Mouse (Mus musculus): ENCODE results near the gene Rbfox3. TPM values are rescaled to one million over a fixed set of nuclear protein-coding genes. Genes with fewer than 3 reads are reported as not detected.
A peak's percentile ranks its signal among the peaks of the same experiment; 100 is the strongest.

Gene Rbfox3
- polyA plus RNA-seq, 1 experiment from 2014 or later, result 0.76 TPM

- Histone ChIP-seq H3K27me3 (ENCODE audit: control insufficient read depth, insufficient read depth, low read length) (no peaks in the 10 kb centered on the region), H3K36me3 (ENCODE audit: control insufficient read depth, insufficient read depth, low read length) (no peaks in the 10 kb centered on the region), H3K9me3 (ENCODE audit: control insufficient read depth, low read length) (no peaks in the 10 kb centered on the region), H3K4me2 (replicated peaks; ENCODE audit: low read depth) (no peak overlapping the region), H3K27ac (replicated peaks) (no peak overlapping the region), H3K9ac (ENCODE audit: low read length) (no peak overlapping the region), H3K4me3 (ENCODE audit: low read depth, low read length) (no peak overlapping the region), H3K4me1 (replicated peaks; ENCODE audit: control insufficient read depth, insufficient read depth) (no peaks in the 10 kb centered on the region)
- no peak for TF ChIP-seq EP300 (optimal IDR thresholded peaks at IDR 0.05)
- TF ChIP-seq CTCF (IDR thresholded peaks at IDR 0.05; ENCODE audit: low read depth), result no peak
- no peak for ATAC-seq (ENCODE audit: low FRiP score, low TSS enrichment)
- 4% methylated on average over 16 of the region's 16 CpGs for WGBS
- DNase-seq (ENCODE audit: low spot score), result peak; percentile 40
These were observed 226.0 kb downstream of the Rbfox3 start for GRCm38 (mm10) chr11:118685397-118685796.

GRCm38 (mm10) chr11:118684665-118685064, 226.7 kb downstream of the Rbfox3 start:
- 70% methylated on average over 4 of the region's 4 CpGs for WGBS
- TF ChIP-seq EP300 (optimal IDR thresholded peaks at IDR 0.05) (no peak), CTCF (IDR thresholded peaks at IDR 0.05; ENCODE audit: low read depth) (no peak)

GRCm38 (mm10) chr11:118680699-118681098, 230.7 kb downstream of the Rbfox3 start:
- WGBS, result 81% methylated on average over 10 of the region's 10 CpGs
- Histone ChIP-seq H3K9ac (ENCODE audit: low read length) (no peak overlapping the region), H3K27ac (replicated peaks) (no peak overlapping the region)

More at GRCm38 (mm10) chr11:118684665-118685064, 226.7 kb downstream of the Rbfox3 start:
- Histone ChIP-seq H3K4me3 (ENCODE audit: low read depth, low read length) (no peak overlapping the region), H3K36me3 (ENCODE audit: control insufficient read depth, insufficient read depth, low read length) (no peaks in the 10 kb centered on the region), H3K9me3 (ENCODE audit: control insufficient read depth, low read length) (no peaks in the 10 kb centered on the region), H3K27ac (replicated peaks) (no peak overlapping the region), H3K27me3 (ENCODE audit: control insufficient read depth, insufficient read depth, low read length) (no peaks in the 10 kb centered on the region), H3K4me2 (replicated peaks; ENCODE audit: low read depth) (no peak overlapping the region), H3K9ac (ENCODE audit: low read length) (no peak overlapping the region), H3K4me1 (replicated peaks; ENCODE audit: control insufficient read depth, insufficient read depth) (no peaks in the 10 kb centered on the region)
- DNase-seq (ENCODE audit: low spot score) (no peak), ATAC-seq (ENCODE audit: low FRiP score, low TSS enrichment) (no peak)

GRCm38 (mm10) chr11:118679736-118680410, 231.5 kb downstream of the Rbfox3 start:
- ATAC-seq (ENCODE audit: low FRiP score, low TSS enrichment) (no peak), DNase-seq (ENCODE audit: low spot score) (no peak)
- no peak overlapping the region for H3K4me3 ChIP-seq (ENCODE audit: low read depth, low read length)
- H3K27ac ChIP-seq (replicated peaks), result no peak overlapping the region
- no peaks in the 10 kb centered on the region for H3K27me3 ChIP-seq (ENCODE audit: control insufficient read depth, insufficient read depth, low read length)
- H3K9me3 ChIP-seq (ENCODE audit: control insufficient read depth, low read length), result no peaks in the 10 kb centered on the region
- 79% methylated on average over 24 of the region's 24 CpGs for WGBS
- no peaks in the 10 kb centered on the region for H3K36me3 ChIP-seq (ENCODE audit: control insufficient read depth, insufficient read depth, low read length)
- no peaks in the 10 kb centered on the region for H3K4me1 ChIP-seq (replicated peaks; ENCODE audit: control insufficient read depth, insufficient read depth)
- TF ChIP-seq CTCF (IDR thresholded peaks at IDR 0.05; ENCODE audit: low read depth) (no peak), EP300 (optimal IDR thresholded peaks at IDR 0.05) (no peak)
- H3K4me2 ChIP-seq (replicated peaks; ENCODE audit: low read depth), result no peak overlapping the region
- no peak overlapping the region for H3K9ac ChIP-seq (ENCODE audit: low read length)

More at GRCm38 (mm10) chr11:118680699-118681098, 230.7 kb downstream of the Rbfox3 start:
- Histone ChIP-seq H3K4me1 (replicated peaks; ENCODE audit: control insufficient read depth, insufficient read depth) (no peaks in the 10 kb centered on the region), H3K4me2 (replicated peaks; ENCODE audit: low read depth) (no peak overlapping the region), H3K36me3 (ENCODE audit: control insufficient read depth, insufficient read depth, low read length) (no peaks in the 10 kb centered on the region), H3K9me3 (ENCODE audit: control insufficient read depth, low read length) (no peaks in the 10 kb centered on the region), H3K27me3 (ENCODE audit: control insufficient read depth, insufficient read depth, low read length) (no peaks in the 10 kb centered on the region), H3K4me3 (ENCODE audit: low read depth, low read length) (no peak overlapping the region)
- TF ChIP-seq EP300 (optimal IDR thresholded peaks at IDR 0.05) (no peak), CTCF (IDR thresholded peaks at IDR 0.05; ENCODE audit: low read depth) (no peak)
- ATAC-seq (ENCODE audit: low FRiP score, low TSS enrichment), result no peak
- DNase-seq (ENCODE audit: low spot score), result no peak

GRCm38 (mm10) chr11:118678515-118679104, 232.8 kb downstream of the Rbfox3 start:
- TF ChIP-seq CTCF (IDR thresholded peaks at IDR 0.05; ENCODE audit: low read depth) (no peak), EP300 (optimal IDR thresholded peaks at IDR 0.05) (no peak)
- no peak overlapping the region for H3K9ac ChIP-seq (ENCODE audit: low read length)
- no peak overlapping the region for H3K4me2 ChIP-seq (replicated peaks; ENCODE audit: low read depth)
- no peaks in the 10 kb centered on the region for H3K27me3 ChIP-seq (ENCODE audit: control insufficient read depth, insufficient read depth, low read length)
- no peak overlapping the region for H3K4me3 ChIP-seq (ENCODE audit: low read depth, low read length)
- no peaks in the 10 kb centered on the region for H3K4me1 ChIP-seq (replicated peaks; ENCODE audit: control insufficient read depth, insufficient read depth)
- no peaks in the 10 kb centered on the region for H3K36me3 ChIP-seq (ENCODE audit: control insufficient read depth, insufficient read depth, low read length)
- WGBS, result 31% methylated on average over 20 of the region's 20 CpGs
- H3K27ac ChIP-seq (replicated peaks), result no peak overlapping the region
- H3K9me3 ChIP-seq (ENCODE audit: control insufficient read depth, low read length), result no peaks in the 10 kb centered on the region
- no peak for ATAC-seq (ENCODE audit: low FRiP score, low TSS enrichment)
- DNase-seq (ENCODE audit: low spot score), result no peak

GRCm38 (mm10) chr11:118677277-118677676, 234.1 kb downstream of the Rbfox3 start:
- no peaks in the 10 kb centered on the region for H3K9me3 ChIP-seq (ENCODE audit: control insufficient read depth, low read length)
- no peak overlapping the region for H3K9ac ChIP-seq (ENCODE audit: low read length)
- H3K4me3 ChIP-seq (ENCODE audit: low read depth, low read length), result no peak overlapping the region
- H3K27ac ChIP-seq (replicated peaks), result no peak overlapping the region
- H3K4me2 ChIP-seq (replicated peaks; ENCODE audit: low read depth), result no peak overlapping the region
- WGBS, result 58% methylated on average over 8 of the region's 8 CpGs
- H3K27me3 ChIP-seq (ENCODE audit: control insufficient read depth, insufficient read depth, low read length), result no peaks in the 10 kb centered on the region
- DNase-seq (ENCODE audit: low spot score) (no peak), ATAC-seq (ENCODE audit: low FRiP score, low TSS enrichment) (no peak)
- no peaks in the 10 kb centered on the region for H3K4me1 ChIP-seq (replicated peaks; ENCODE audit: control insufficient read depth, insufficient read depth)
- TF ChIP-seq EP300 (optimal IDR thresholded peaks at IDR 0.05), result no peak
- no peak for TF ChIP-seq CTCF (IDR thresholded peaks at IDR 0.05; ENCODE audit: low read depth)
- H3K36me3 ChIP-seq (ENCODE audit: control insufficient read depth, insufficient read depth, low read length), result no peaks in the 10 kb centered on the region

All from stomach, postnatal 0 days (tissue).